Mouse (Mus musculus) kidney, embryonic 16.5 days (tissue): ENCODE data around the gene Eif3k. TPM values are rescaled to one million over a fixed set of nuclear protein-coding genes. Genes with fewer than 3 reads are reported as not detected.

Experiments used
- ATAC-seq: fragments of 200-750 bp; cut with Nextera tagmentation; 2 replicates; pipeline ENCODE4 v1.8.0; 2017; ENCODE audit warnings: moderate TSS enrichment; ENCODE audit not compliant: low FRiP score, low TSS enrichment
- H3K27ac ChIP-seq: fragments of 300-500 bp; sonication (generic); 2 replicates; pipeline ENCODE4 v1.5.1; 2014; ENCODE audit warnings: low read length
- H3K27me3 ChIP-seq: fragments of 300-500 bp; sonication (generic); 2 replicates; pipeline ENCODE4 v1.6.1; 2014; ENCODE audit warnings: low read length, control low read depth, mixed read lengths; ENCODE audit not compliant: insufficient read depth
- H3K36me3 ChIP-seq: fragments of 300-500 bp; sonication (generic); 2 replicates; pipeline ENCODE4 v1.6.1; 2014; ENCODE audit warnings: low read length, control low read depth, mixed read lengths; ENCODE audit not compliant: insufficient read depth
- H3K4me1 ChIP-seq: fragments of 300-500 bp; sonication (generic); 2 replicates; pipeline ENCODE4 v1.6.1; 2014; ENCODE audit warnings: low read length, control low read depth, mixed read lengths; ENCODE audit not compliant: insufficient read depth
- H3K4me2 ChIP-seq: fragments of 300-500 bp; sonication (generic); replicated peaks from 2 replicates; pipeline ENCODE4 v1.6.1; 2014; ENCODE audit warnings: low read depth, low read length
- H3K4me3 ChIP-seq: fragments of 300-500 bp; sonication (generic); 2 replicates; pipeline ENCODE4 v1.5.1; 2014; ENCODE audit warnings: mild to moderate bottlenecking, low read length
- H3K9ac ChIP-seq: fragments of 300-500 bp; sonication (generic); replicated peaks from 2 replicates; pipeline ENCODE4 v1.6.1; 2014; ENCODE audit warnings: low read length
- H3K9me3 ChIP-seq: fragments of 300-500 bp; sonication (generic); 2 replicates; pipeline ENCODE4 v1.6.1; 2016; ENCODE audit warnings: low read length, control low read depth
- WGBS: fragments of 180-500 bp; shearing (Covaris S2); extraction: QIAGEN DNeasy Blood & Tissue Kit; methylation state at CpG from one replicate; pipeline ENCODE4 v1.1.7; 2014; 5-methylcytosine and 5-hydroxymethylcytosine counted together
- polyA plus RNA-seq: library from polyadenylated mRNA; unstranded; fragments of >200 nt; fragmentation: Nextera tagmentation; extraction: Ambion mirVana; gene quantifications from 2 replicates; pipeline ENCODE4 v1.2.1, GENCODE M21; 2015

The Eif3k gene
- polyA plus RNA-seq, 1 experiment from 2014 or later: 407 TPM

- 0 out of 2 replicates have a peak, but pooled peaks cover 8% of the 10 kb centered on the region for H3K36me3 ChIP-seq
- H3K4me2 ChIP-seq: no peak overlapping the region
- H3K4me1 ChIP-seq: peaks cover 62% of the 10 kb centered on the region
- H3K27me3 ChIP-seq: no peaks in the 10 kb centered on the region
- peak overlapping the region; percentile 95 for H3K27ac ChIP-seq
- H3K9ac ChIP-seq: peak overlapping the region; percentile 17; the same call in 1 of the 2 replicates
- no peak overlapping the region for H3K4me3 ChIP-seq
- no peaks in the 10 kb centered on the region for H3K9me3 ChIP-seq
- WGBS: 68% methylated on average over 7 of the region's 7 CpGs
- ATAC-seq: peak; percentile 79
These were observed 50.5 kb downstream of the Eif3k start for GRCm38 (mm10) chr7:28931032-28931694.

DNA sequence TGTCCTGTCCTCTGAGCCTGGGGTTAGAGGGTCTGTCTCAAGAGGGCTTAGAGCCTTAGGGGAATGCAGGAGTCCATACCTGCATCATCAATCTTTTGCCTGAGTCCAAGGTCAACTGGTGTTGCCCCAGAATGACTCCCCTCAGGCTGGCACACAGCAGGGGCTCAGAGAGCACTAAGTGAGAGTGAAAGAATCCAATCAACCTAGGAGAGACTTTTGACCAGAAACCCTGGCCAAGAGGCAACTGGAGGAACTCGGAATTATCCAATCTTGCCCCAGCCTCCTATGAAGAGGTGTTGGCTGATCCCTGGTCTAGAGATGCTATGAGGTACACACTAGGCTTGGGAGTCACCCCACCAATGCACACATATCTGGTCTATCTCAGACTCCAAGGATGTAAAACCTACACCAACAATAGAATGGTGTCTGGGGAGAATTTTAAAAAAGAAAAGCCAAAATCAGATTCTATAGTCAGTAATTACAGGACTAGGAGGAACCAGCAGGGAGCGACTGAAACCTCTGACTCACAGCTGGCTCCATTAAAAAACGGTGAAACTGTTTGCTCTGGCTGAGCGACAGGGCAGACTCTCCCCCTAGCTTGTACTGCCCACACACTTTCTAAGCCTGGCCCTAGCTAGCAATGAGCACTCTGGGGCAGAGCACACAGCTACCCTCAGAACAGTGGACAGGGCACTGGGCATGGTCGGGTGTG lies 51.2 kb downstream of the Eif3k start:
- ATAC-seq: peak; percentile 49; the same call in 1 of the 2 replicates
- Histone ChIP-seq H3K27me3 (no peaks in the 10 kb centered on the region), H3K36me3 (0 out of 2 replicates have a peak, but pooled peaks cover 8% of the 10 kb centered on the region), H3K27ac (peak overlapping the region; percentile 75), H3K4me1 (peaks cover 66% of the 10 kb centered on the region), H3K9me3 (no peaks in the 10 kb centered on the region), H3K4me3 (no peak overlapping the region), H3K4me2 (no peak overlapping the region), H3K9ac (peak overlapping the region; percentile 48)
- 31% methylated on average over 5 of the region's 5 CpGs for WGBS

GRCm38 (mm10) chr7:28929381-28929780 lies 52.3 kb downstream of the Eif3k start:
- ATAC-seq: no peak
- H3K36me3 ChIP-seq: 0 out of 2 replicates have a peak, but pooled peaks cover 5% of the 10 kb centered on the region
- peaks cover 72% of the 10 kb centered on the region for H3K4me1 ChIP-seq
- peak overlapping the region; percentile 75 for H3K27ac ChIP-seq
- H3K9me3 ChIP-seq: no peaks in the 10 kb centered on the region
- H3K4me2 ChIP-seq: no peak overlapping the region
- H3K9ac ChIP-seq: no peak overlapping the region
- H3K4me3 ChIP-seq: no peak overlapping the region
- H3K27me3 ChIP-seq: no peaks in the 10 kb centered on the region
- WGBS: 7% methylated on average over 3 of the region's 3 CpGs

- Histone ChIP-seq H3K9ac (no peak overlapping the region; the same call in 1 of the 2 replicates), H3K9me3 (no peaks in the 10 kb centered on the region), H3K4me2 (no peak overlapping the region), H3K36me3 (peaks cover 6% of the 10 kb centered on the region), H3K27ac (peak overlapping the region; percentile 95), H3K4me1 (peaks cover 79% of the 10 kb centered on the region), H3K4me3 (no peak overlapping the region), H3K27me3 (no peaks in the 10 kb centered on the region)
- ATAC-seq: no peak
- WGBS: 68% methylated on average over 2 of the region's 2 CpGs
These were observed 55.5 kb downstream of the Eif3k start for GRCm38 (mm10) chr7:28926172-28926571.

GRCm38 (mm10) chr7:28925317-28925716 lies 56.3 kb downstream of the Eif3k start:
- Histone ChIP-seq H3K4me3 (no peak overlapping the region), H3K4me1 (peaks cover 74% of the 10 kb centered on the region), H3K27me3 (no peaks in the 10 kb centered on the region), H3K36me3 (peaks cover 7% of the 10 kb centered on the region), H3K4me2 (no peak overlapping the region), H3K9ac (peak overlapping the region; percentile 52; the same call in 1 of the 2 replicates), H3K27ac (peak overlapping the region; percentile 95), H3K9me3 (no peaks in the 10 kb centered on the region)
- peak; percentile 89 for ATAC-seq
- 5% methylated on average over 9 of the region's 9 CpGs for WGBS

DNA sequence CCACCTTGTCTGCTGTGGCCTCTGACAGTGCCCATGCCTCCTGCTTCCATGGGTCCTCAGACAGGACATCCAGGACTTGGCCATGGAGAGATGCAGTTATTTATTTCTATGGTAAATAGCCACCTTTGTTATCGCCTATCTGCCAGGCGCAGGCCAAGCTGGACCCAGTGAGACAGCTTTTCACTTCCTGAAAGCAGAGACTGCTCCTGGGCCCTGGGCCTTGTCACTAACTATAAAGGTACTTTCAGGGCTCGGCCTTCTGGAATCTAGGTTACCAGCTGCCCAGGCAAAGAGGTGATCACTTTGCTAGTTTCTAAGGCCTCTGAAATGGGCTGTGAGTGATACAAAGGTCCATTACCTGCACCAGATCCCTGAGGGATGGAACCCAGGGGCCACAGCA lies 56.9 kb downstream of the Eif3k start:
- Histone ChIP-seq H3K9ac (peak overlapping the region; percentile 52), H3K27me3 (no peaks in the 10 kb centered on the region), H3K4me2 (no peak overlapping the region), H3K4me3 (no peak overlapping the region), H3K9me3 (no peaks in the 10 kb centered on the region), H3K4me1 (peaks cover 74% of the 10 kb centered on the region), H3K27ac (peak overlapping the region; percentile 95), H3K36me3 (peaks cover 7% of the 10 kb centered on the region)
- WGBS: 70% methylated on average over 3 of the region's 3 CpGs
- ATAC-seq: no peak

- peaks cover 7% of the 10 kb centered on the region for H3K36me3 ChIP-seq
- 3% methylated on average over 4 of the region's 4 CpGs for WGBS
- H3K4me2 ChIP-seq: peak overlapping the region; percentile 26; the same call in 1 of the 2 replicates
- H3K27ac ChIP-seq: peak overlapping the region; percentile 95
- ATAC-seq: peak; percentile 60
- H3K27me3 ChIP-seq: no peaks in the 10 kb centered on the region
- H3K9me3 ChIP-seq: no peaks in the 10 kb centered on the region
- no peak overlapping the region for H3K4me3 ChIP-seq
- peak overlapping the region; percentile 52 for H3K9ac ChIP-seq
- H3K4me1 ChIP-seq: peaks cover 73% of the 10 kb centered on the region
These were observed 57.8 kb downstream of the Eif3k start for GRCm38 (mm10) chr7:28923865-28924291.

- no peaks in the 10 kb centered on the region for H3K9me3 ChIP-seq
- WGBS: 62% methylated on average over 4 of the region's 4 CpGs
- H3K9ac ChIP-seq: no peak overlapping the region
- H3K4me1 ChIP-seq: peaks cover 78% of the 10 kb centered on the region
- peaks cover 17% of the 10 kb centered on the region for H3K36me3 ChIP-seq
- no peak overlapping the region for H3K4me3 ChIP-seq
- H3K27me3 ChIP-seq: no peaks in the 10 kb centered on the region
- ATAC-seq: no peak
- no peak overlapping the region for H3K4me2 ChIP-seq
- peak overlapping the region; percentile 95 for H3K27ac ChIP-seq
These were observed 59.1 kb downstream of the Eif3k start for GRCm38 (mm10) chr7:28922606-28923005.

DNA sequence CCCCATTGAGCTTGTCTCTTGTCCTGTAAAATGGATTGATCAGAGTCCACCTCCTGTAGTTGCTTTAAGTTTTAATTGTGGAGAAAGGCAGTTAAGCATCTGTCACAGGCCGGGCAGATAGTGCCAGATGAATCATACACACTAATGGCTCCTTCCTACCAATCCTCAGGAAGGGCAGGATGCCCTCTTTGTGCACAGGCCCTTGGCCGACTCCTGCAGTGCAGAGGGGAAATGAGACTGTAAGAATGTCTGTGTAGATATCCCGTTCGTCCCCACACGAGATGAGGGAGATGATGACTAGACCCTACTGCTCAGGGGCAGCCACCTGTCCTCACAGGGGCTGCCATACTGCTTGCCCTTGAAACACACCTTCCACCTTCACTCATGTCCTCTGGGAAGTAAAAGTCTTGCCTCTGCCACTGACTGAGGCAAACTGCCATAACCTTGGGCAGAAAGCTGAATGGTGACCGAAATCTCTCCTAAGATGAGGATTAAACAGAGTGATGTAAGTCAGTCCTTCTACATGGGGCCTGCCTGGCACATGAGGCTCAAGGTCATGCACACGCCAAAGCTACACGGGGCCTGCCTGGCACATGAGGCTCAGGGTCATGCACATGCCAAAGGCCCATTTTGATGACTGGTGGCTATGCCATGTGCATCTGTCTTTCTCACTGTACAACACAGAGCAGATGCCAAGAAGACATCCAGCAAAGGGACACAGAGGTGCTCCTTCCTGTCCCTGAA lies 59.8 kb downstream of the Eif3k start:
- Histone ChIP-seq H3K36me3 (peaks cover 23% of the 10 kb centered on the region), H3K4me3 (no peak overlapping the region), H3K4me2 (no peak overlapping the region), H3K9ac (no peak overlapping the region), H3K4me1 (peaks cover 84% of the 10 kb centered on the region), H3K27me3 (no peaks in the 10 kb centered on the region), H3K9me3 (no peaks in the 10 kb centered on the region), H3K27ac (peak overlapping the region; percentile 30; the same call in 1 of the 2 replicates)
- ATAC-seq: no peak
- 81% methylated on average over 8 of the region's 8 CpGs for WGBS
